Mouse (Mus musculus) midbrain, embryonic 14.5 days (tissue): Measurements from ENCODE around the gene Arhgap18. TPM values are rescaled to one million over a fixed set of nuclear protein-coding genes. Genes with fewer than 3 reads are reported as not detected.
A peak's percentile ranks its signal among the peaks of the same experiment; 100 is the strongest.

ENCODE experiments used
- ATAC-seq: fragments of 200-750 bp; cut with Nextera tagmentation; 2 replicates; pipeline ENCODE4 v1.8.0; 2017; ENCODE audit warnings: moderate number of reproducible peaks, moderate library complexity; ENCODE audit not compliant: low FRiP score, low TSS enrichment
- DNase-seq: peaks from one replicate; pipeline ENCODE4 v3.0.0-alpha.2; 2015
- H3K27ac ChIP-seq: fragments of 300-500 bp; sonication (generic); replicated peaks from 2 replicates; pipeline ENCODE4 v1.5.1; 2014; ENCODE audit warnings: mild to moderate bottlenecking, low read depth, low read length, moderate library complexity
- H3K27me3 ChIP-seq: fragments of 300-500 bp; sonication (generic); 2 replicates; pipeline ENCODE4 v1.6.1; 2014; ENCODE audit warnings: low read length, control low read depth, mixed read lengths; ENCODE audit not compliant: control insufficient read depth, insufficient read depth
- H3K36me3 ChIP-seq: fragments of 300-500 bp; sonication (generic); 2 replicates; pipeline ENCODE4 v1.6.1; 2014; ENCODE audit warnings: low read length, control low read depth; ENCODE audit not compliant: control insufficient read depth, insufficient read depth
- H3K4me1 ChIP-seq: fragments of 300-500 bp; sonication (generic); 2 replicates; pipeline ENCODE4 v1.6.1; 2014; ENCODE audit warnings: mild to moderate bottlenecking, antibody characterized with exemption, low read length, control low read depth; ENCODE audit not compliant: control insufficient read depth, insufficient read depth
- H3K4me2 ChIP-seq: fragments of 300-500 bp; sonication (generic); 2 replicates; pipeline ENCODE4 v1.6.1; 2014; ENCODE audit warnings: mild to moderate bottlenecking, low read length, moderate library complexity
- H3K4me3 ChIP-seq: fragments of 300-500 bp; sonication (generic); replicated peaks from 2 replicates; pipeline ENCODE4 v1.5.1; 2014; ENCODE audit warnings: low read depth, low read length
- H3K9ac ChIP-seq: fragments of 300-500 bp; sonication (generic); replicated peaks from 2 replicates; pipeline ENCODE4 v1.6.1; 2014; ENCODE audit warnings: mild to moderate bottlenecking, low read length, moderate library complexity
- H3K9me3 ChIP-seq: fragments of 300-500 bp; sonication (generic); 2 replicates; pipeline ENCODE4 v1.6.1; 2016; ENCODE audit warnings: low read length, control low read depth, mixed read lengths; ENCODE audit not compliant: control insufficient read depth
- WGBS: fragments of 180-500 bp; shearing (Covaris S2); extraction: QIAGEN DNeasy Blood & Tissue Kit; methylation state at CpG from one replicate; pipeline ENCODE4 v1.1.7; 2014; 5-methylcytosine and 5-hydroxymethylcytosine counted together
- polyA plus RNA-seq: library from polyadenylated mRNA; unstranded; fragments of >200 nt; fragmentation: Nextera tagmentation; extraction: Ambion mirVana; gene quantifications from 2 replicates; pipeline ENCODE4 v1.2.1, GENCODE M21; 2014

The Arhgap18 gene
- polyA plus RNA-seq, 1 experiment from 2014 or later, result 15.9 TPM

- Histone ChIP-seq H3K4me2 (no peak overlapping the region), H3K9ac (no peak overlapping the region), H3K27me3 (no peaks in the 10 kb centered on the region), H3K36me3 (no peaks in the 10 kb centered on the region), H3K4me1 (no peaks in the 10 kb centered on the region), H3K4me3 (no peak overlapping the region), H3K27ac (no peak overlapping the region), H3K9me3 (no peaks in the 10 kb centered on the region)
- DNase-seq, result no peak
- WGBS, result 91% methylated on average over 7 of the region's 7 CpGs
- ATAC-seq, result no peak; the same call in 1 of the 2 replicates
Observed at GRCm38 (mm10) chr10:26810059-26810458, 56.8 kb downstream of the Arhgap18 start.

GRCm38 (mm10) chr10:26810810-26811209 lies 57.6 kb downstream of the Arhgap18 start:
- no peaks in the 10 kb centered on the region for H3K4me1 ChIP-seq
- H3K4me2 ChIP-seq, result no peak overlapping the region
- no peak overlapping the region for H3K9ac ChIP-seq
- DNase-seq (no peak), ATAC-seq (no peak)
- no peaks in the 10 kb centered on the region for H3K27me3 ChIP-seq
- H3K4me3 ChIP-seq, result no peak overlapping the region
- 86% methylated on average over 5 of the region's 5 CpGs for WGBS
- no peak overlapping the region for H3K27ac ChIP-seq
- no peaks in the 10 kb centered on the region for H3K36me3 ChIP-seq
- no peaks in the 10 kb centered on the region for H3K9me3 ChIP-seq

- Histone ChIP-seq H3K9ac (no peak overlapping the region), H3K27ac (no peak overlapping the region), H3K4me1 (no peaks in the 10 kb centered on the region), H3K4me2 (no peak overlapping the region), H3K27me3 (no peaks in the 10 kb centered on the region), H3K36me3 (no peaks in the 10 kb centered on the region), H3K4me3 (no peak overlapping the region), H3K9me3 (no peaks in the 10 kb centered on the region)
- DNase-seq, result no peak
- no peak for ATAC-seq
- 82% methylated on average over 4 of the region's 4 CpGs for WGBS
Observed at GRCm38 (mm10) chr10:26811342-26811741, 58.1 kb downstream of the Arhgap18 start.

- no peak for ATAC-seq
- H3K27ac ChIP-seq, result no peak overlapping the region
- no peak overlapping the region for H3K4me3 ChIP-seq
- no peak for DNase-seq
- no peak overlapping the region for H3K4me2 ChIP-seq
- H3K36me3 ChIP-seq, result no peaks in the 10 kb centered on the region
- H3K27me3 ChIP-seq, result no peaks in the 10 kb centered on the region
- H3K4me1 ChIP-seq, result no peaks in the 10 kb centered on the region
- no peaks in the 10 kb centered on the region for H3K9me3 ChIP-seq
- 95% methylated on average over 8 of the region's 8 CpGs for WGBS
- H3K9ac ChIP-seq, result no peak overlapping the region
Observed at GRCm38 (mm10) chr10:26815646-26816045, 62.4 kb downstream of the Arhgap18 start.

- no peaks in the 10 kb centered on the region for H3K27me3 ChIP-seq
- H3K9me3 ChIP-seq, result no peaks in the 10 kb centered on the region
- ATAC-seq, result no peak
- no peak overlapping the region for H3K27ac ChIP-seq
- no peak for DNase-seq
- H3K4me3 ChIP-seq, result no peak overlapping the region
- no peaks in the 10 kb centered on the region for H3K36me3 ChIP-seq
- no peak overlapping the region for H3K4me2 ChIP-seq
- no peak overlapping the region for H3K9ac ChIP-seq
- H3K4me1 ChIP-seq, result peaks cover 10% of the 10 kb centered on the region
Observed at GRCm38 (mm10) chr10:26820326-26820725, 67.1 kb downstream of the Arhgap18 start.

- no peaks in the 10 kb centered on the region for H3K9me3 ChIP-seq
- no peak overlapping the region for H3K9ac ChIP-seq
- H3K4me3 ChIP-seq, result no peak overlapping the region
- WGBS, result 83% methylated on average over 1 of the region's 1 CpGs
- H3K4me2 ChIP-seq, result no peak overlapping the region
- DNase-seq, result no peak
- ATAC-seq, result no peak
- H3K27ac ChIP-seq, result no peak overlapping the region
- no peaks in the 10 kb centered on the region for H3K36me3 ChIP-seq
- no peaks in the 10 kb centered on the region for H3K27me3 ChIP-seq
- H3K4me1 ChIP-seq, result peaks cover 16% of the 10 kb centered on the region
Observed at GRCm38 (mm10) chr10:26820936-26821335, 67.7 kb downstream of the Arhgap18 start.

- ATAC-seq, result no peak
- WGBS, result 29% methylated on average over 5 of the region's 5 CpGs
- no peaks in the 10 kb centered on the region for H3K36me3 ChIP-seq
- H3K9ac ChIP-seq, result no peak overlapping the region
- peaks cover 42% of the 10 kb centered on the region for H3K4me1 ChIP-seq
- H3K9me3 ChIP-seq, result no peaks in the 10 kb centered on the region
- no peak overlapping the region for H3K4me3 ChIP-seq
- no peak overlapping the region for H3K4me2 ChIP-seq
- H3K27ac ChIP-seq, result no peak overlapping the region
- no peaks in the 10 kb centered on the region for H3K27me3 ChIP-seq
- no peak for DNase-seq
Observed at GRCm38 (mm10) chr10:26823997-26824396, 70.8 kb downstream of the Arhgap18 start.

- peak overlapping the region; percentile 28 for H3K27ac ChIP-seq
- DNase-seq, result peak; percentile 80
- no peaks in the 10 kb centered on the region for H3K9me3 ChIP-seq
Observed at GRCm38 (mm10) chr10:26825246-26825889, 72.1 kb downstream of the Arhgap18 start.

GRCm38 (mm10) chr10:26827315-26827714 lies 74.1 kb downstream of the Arhgap18 start:
- H3K9me3 ChIP-seq, result no peaks in the 10 kb centered on the region
- DNase-seq (peak; percentile 75), ATAC-seq (peak; percentile 83)
- 0 out of 2 replicates have a peak overlapping the region, but pooled peaks have one; percentile 6 for H3K9ac ChIP-seq
- peak overlapping the region; percentile 1; the same call in 1 of the 2 replicates for H3K4me2 ChIP-seq
- H3K27ac ChIP-seq, result peak overlapping the region; percentile 69
- no peaks in the 10 kb centered on the region for H3K27me3 ChIP-seq
- 8% methylated on average over 5 of the region's 5 CpGs for WGBS
- H3K4me1 ChIP-seq, result peaks cover 42% of the 10 kb centered on the region
- no peak overlapping the region for H3K4me3 ChIP-seq
- H3K36me3 ChIP-seq, result no peaks in the 10 kb centered on the region

More at GRCm38 (mm10) chr10:26825246-26825889, 72.1 kb downstream of the Arhgap18 start:
- 56% methylated on average over 8 of the region's 8 CpGs for WGBS
- H3K4me2 ChIP-seq, result no peak overlapping the region
- peaks cover 42% of the 10 kb centered on the region for H3K4me1 ChIP-seq
- H3K36me3 ChIP-seq, result no peaks in the 10 kb centered on the region
- H3K27me3 ChIP-seq, result no peaks in the 10 kb centered on the region
- no peak overlapping the region for H3K4me3 ChIP-seq
- no peak overlapping the region for H3K9ac ChIP-seq
- no peak for ATAC-seq
